Mouse (Mus musculus): ENCODE measurements around the gene Sprr1a. TPM values are rescaled to one million over a fixed set of nuclear protein-coding genes. Genes with fewer than 3 reads are reported as not detected.

The Sprr1a gene
- polyA plus RNA-seq (2012; rRNA removed): 0.06 TPM in 1 of 2 replicates, not detected in the other

GRCm38 (mm10) chr3:92485863-92486262 lies at the start of gene Sprr1a:
TSS of gene Sprr1a (minus strand) at chr3:92485895.

GRCm38 (mm10) chr3:92534411-92534810 lies 48.7 kb upstream of the Sprr1a start, which contains the start of gene 2310046K23Rik:
TSS of gene 2310046K23Rik (minus strand) at chr3:92534511.

GRCm38 (mm10) chr3:92500393-92500792 lies 14.7 kb upstream of the Sprr1a start, which contains the start of gene Sprr4:
TSS of gene Sprr4 (minus strand) at chr3:92500493.

GRCm38 (mm10) chr3:92458620-92459019 lies 27.1 kb downstream of the Sprr1a start, which contains the start of gene Sprr3:
TSS of gene Sprr3 (minus strand) at chr3:92458720.

GRCm38 (mm10) chr3:92438689-92439088 lies 47.0 kb downstream of the Sprr1a start, which contains the start of gene Sprr1b:
TSS of gene Sprr1b (minus strand) at chr3:92438789.

Other genes starting within 250 kb of the Sprr1a start
- gene Sprr2a3, start 200.5 kb downstream of the Sprr1a start, polyA plus RNA-seq (2012; rRNA removed): not detected in 2 replicates
- not detected in 2 replicates for gene Sprr2b, start 169.3 kb downstream of the Sprr1a start, polyA plus RNA-seq (2012; rRNA removed)
- not detected in 2 replicates for gene Sprr2d, start 146.8 kb downstream of the Sprr1a start, polyA plus RNA-seq (2012; rRNA removed)
- not detected in 2 replicates for gene Sprr2e, start 133.8 kb downstream of the Sprr1a start, polyA plus RNA-seq (2012; rRNA removed)
- not detected in 2 replicates for gene Sprr2f, start 120.7 kb downstream of the Sprr1a start, polyA plus RNA-seq (2012; rRNA removed)
- not detected in 2 replicates for gene Sprr2h, start 100.2 kb downstream of the Sprr1a start, polyA plus RNA-seq (2012; rRNA removed)
- not detected in 2 replicates for gene Sprr2i, start 77.9 kb downstream of the Sprr1a start, polyA plus RNA-seq (2012; rRNA removed)
- gene Sprr2j-ps, start 67.8 kb downstream of the Sprr1a start, polyA plus RNA-seq (2012; rRNA removed): not detected in 2 replicates
- gene Gm9774, start 56.5 kb downstream of the Sprr1a start, polyA plus RNA-seq (2012; rRNA removed): 3.4 and 4.3 TPM in 2 replicates
- gene Sprr2k, start 53.3 kb downstream of the Sprr1a start, polyA plus RNA-seq (2012; rRNA removed): 0.05 TPM in 1 of 2 replicates, not detected in the other
- not detected in 2 replicates for gene Sprr1b, start 47.1 kb downstream of the Sprr1a start, polyA plus RNA-seq (2012; rRNA removed)
- not detected in 2 replicates for gene Sprr3, start 27.2 kb downstream of the Sprr1a start, polyA plus RNA-seq (2012; rRNA removed)
- gene Sprr4, start 14.6 kb upstream of the Sprr1a start, polyA plus RNA-seq (2012; rRNA removed): not detected in 2 replicates
- gene 2310046K23Rik, start 48.6 kb upstream of the Sprr1a start, polyA plus RNA-seq (2012; rRNA removed): not detected in 2 replicates
- 0.03 TPM in 2 replicates for gene Ivl, start 87.8 kb upstream of the Sprr1a start, polyA plus RNA-seq (2012; rRNA removed)
- 0.03 TPM in 1 of 2 replicates, not detected in the other for gene Smcp, start 103.1 kb upstream of the Sprr1a start, polyA plus RNA-seq (2012; rRNA removed)
- gene 2210017I01Rik, start 121.6 kb upstream of the Sprr1a start, polyA plus RNA-seq (2012; rRNA removed): not detected in 2 replicates
- gene Lce6a, start 135.8 kb upstream of the Sprr1a start, polyA plus RNA-seq (2012; rRNA removed): not detected in 2 replicates
- not detected in 2 replicates for gene Lce1a1, start 162.4 kb upstream of the Sprr1a start, polyA plus RNA-seq (2012; rRNA removed)
- not detected in 2 replicates for gene Lce1b, start 171.0 kb upstream of the Sprr1a start, polyA plus RNA-seq (2012; rRNA removed)
- gene Lce1a2, start 184.4 kb upstream of the Sprr1a start, polyA plus RNA-seq (2012; rRNA removed): not detected in 2 replicates
- gene Lce1c, start 193.4 kb upstream of the Sprr1a start, polyA plus RNA-seq (2012; rRNA removed): not detected in 2 replicates
- not detected in 2 replicates for gene Lce1d, start 201.3 kb upstream of the Sprr1a start, polyA plus RNA-seq (2012; rRNA removed)
- not detected in 2 replicates for gene Lce1e, start 223.2 kb upstream of the Sprr1a start, polyA plus RNA-seq (2012; rRNA removed)
- not detected in 2 replicates for gene Lce1f, start 234.5 kb upstream of the Sprr1a start, polyA plus RNA-seq (2012; rRNA removed)